Comparison of ENCODE assay signal across 9 mouse cellular contexts in genomic region chr9:88404088-88404487, GRCm38 (mm10). TPM values are rescaled to one million over a fixed set of nuclear protein-coding genes. Genes with fewer than 3 reads are reported as not detected.
DNase-seq lines count a peak whose midpoint lies in the region; ATAC-seq and TF ChIP-seq lines count a peak whose summit lies in the region.
"Had no signal": no experiment of that assay in that cellular context is flagged by ENCODE, and none has a peak within 500 bp of the region (broad histone marks: within the 10 kb centered on the region; RNA-seq: fewer than 3 reads in every experiment).

No protein-coding gene starts in this region.

- peaks cover 16% of the 10 kb centered on the region; the same call in 1 of the 2 replicates for H3K36me3 ChIP-seq in hindbrain, postnatal 0 days (ENCODE audit: insufficient read depth, low read length)
- H3K36me3 ChIP-seq in hindbrain, embryonic 14.5 days (replicated peaks; ENCODE audit: control insufficient read depth, insufficient read depth): peaks cover 39% of the 10 kb centered on the region
- no peaks in the 10 kb centered on the region; the same call in 1 of the 2 replicates for H3K36me3 ChIP-seq in heart, adult 2 months (ENCODE audit: control insufficient read depth, insufficient read depth, low read length)
- H3K36me3 ChIP-seq in liver, embryonic 16.5 days (ENCODE audit: control insufficient read depth, insufficient read depth): no peaks in the 10 kb centered on the region

- 0 out of 2 replicates have a peak, but pooled peaks have one; percentile 59 for ATAC-seq in hindbrain, postnatal 0 days
- ATAC-seq in hindbrain, embryonic 14.5 days (ENCODE audit: low FRiP score): no peak
- peak; percentile 87 for ATAC-seq in liver, embryonic 16.5 days (ENCODE audit: low read depth)

- WGBS in hindbrain, postnatal 0 days: 59% methylated on average over 10 of the region's 10 CpGs
- WGBS in hindbrain, embryonic 14.5 days: 70% methylated on average over 10 of the region's 10 CpGs
- WGBS in heart, adult 2 months: 36% methylated on average over 10 of the region's 10 CpGs
- whole genome bisulfite sequencing in liver, embryonic 16.5 days (ENCODE audit: insufficient replicate concordance): 25% methylated on average over 10 of the region's 10 CpGs
- WGBS in cerebellum, adult 2 months: 35% methylated on average over 10 of the region's 10 CpGs

- TF ChIP-seq POLR2A in heart, adult 2 months (IDR thresholded peaks at IDR 0.05; ENCODE audit: insufficient read depth, low read depth, low read length): no peak
- TF ChIP-seq POLR2A in cerebellum, adult 2 months (IDR thresholded peaks at IDR 0.05; ENCODE audit: borderline replicate concordance, insufficient read depth, low read length): no peak

- H3K27me3 ChIP-seq in hindbrain, postnatal 0 days (ENCODE audit: insufficient read depth, low read length): no peaks in the 10 kb centered on the region
- no peaks in the 10 kb centered on the region for H3K27me3 ChIP-seq in hindbrain, embryonic 14.5 days (ENCODE audit: control insufficient read depth, insufficient read depth, low read length)
- H3K27me3 ChIP-seq in heart, adult 2 months (ENCODE audit: control insufficient read depth, insufficient read depth, low read length): no peaks in the 10 kb centered on the region
- no peaks in the 10 kb centered on the region for H3K27me3 ChIP-seq in liver, embryonic 16.5 days (ENCODE audit: control insufficient read depth, insufficient read depth, low read depth, low read length)
- no peaks in the 10 kb centered on the region for H3K27me3 ChIP-seq in cerebellum, adult 2 months (ENCODE audit: control insufficient read depth, insufficient read depth, low read length)

- H3K4me2 ChIP-seq in hindbrain, postnatal 0 days (ENCODE audit: low read depth, low read length): no peak overlapping the region
- no peak overlapping the region for H3K4me2 ChIP-seq in hindbrain, embryonic 14.5 days (replicated peaks)
- H3K4me2 ChIP-seq in liver, embryonic 16.5 days (ENCODE audit: low read depth, low read length): peak overlapping the region; percentile 17

- DNase-seq in hindbrain, postnatal 0 days (ENCODE audit: low spot score): peak; percentile 41
- DNase-seq in hindbrain, embryonic 14.5 days (ENCODE audit: low spot score): no peak
- DNase-seq in R1 (ENCODE audit: low read depth, low spot score) (peak; percentile 59), adipocyte (ENCODE audit: low spot score) (no peak)
- DNase-seq in heart, adult 2 months: peak; percentile 29 to 58
- peak; percentile 16 to 53 for DNase-seq in spleen, postnatal 14 days (ENCODE audit: low spot score in 2 of 2)
- no peak for DNase-seq in cerebellum, adult 2 months

- H3K4me1 ChIP-seq in hindbrain, postnatal 0 days (ENCODE audit: insufficient read depth, low read length): no peaks in the 10 kb centered on the region
- H3K4me1 ChIP-seq in hindbrain, embryonic 14.5 days (replicated peaks; ENCODE audit: control insufficient read depth, insufficient read depth, low read length): no peaks in the 10 kb centered on the region
- H3K4me1 ChIP-seq in heart, adult 2 months (ENCODE audit: control insufficient read depth, insufficient read depth, low read length): no peaks in the 10 kb centered on the region
- no peaks in the 10 kb centered on the region; the same call in 1 of the 2 replicates for H3K4me1 ChIP-seq in liver, embryonic 16.5 days (ENCODE audit: control insufficient read depth, low read depth, low read length)
- no peaks in the 10 kb centered on the region for H3K4me1 ChIP-seq in cerebellum, adult 2 months (ENCODE audit: control insufficient read depth, insufficient read depth, low read length)

- H3K9ac ChIP-seq in hindbrain, postnatal 0 days (replicated peaks; ENCODE audit: low read length): no peak overlapping the region
- H3K9ac ChIP-seq in hindbrain, embryonic 14.5 days: no peak overlapping the region
- H3K9ac ChIP-seq in heart, adult 2 months (ENCODE audit: low read depth, low read length): no peak overlapping the region
- H3K9ac ChIP-seq in liver, embryonic 16.5 days (ENCODE audit: low read depth, low read length): no peak overlapping the region

- TF ChIP-seq CTCF in hindbrain, postnatal 0 days (IDR thresholded peaks at IDR 0.05; ENCODE audit: low read depth): no peak
- no peak for TF ChIP-seq CTCF in heart, adult 2 months (IDR thresholded peaks at IDR 0.05)
- TF ChIP-seq CTCF in cerebellum, adult 2 months (IDR thresholded peaks at IDR 0.05; ENCODE audit: borderline replicate concordance, insufficient read depth, low read depth, low read length): no peak

- no peak overlapping the region for H3K4me3 ChIP-seq in hindbrain, postnatal 0 days (ENCODE audit: low read length)
- no peak overlapping the region for H3K4me3 ChIP-seq in hindbrain, embryonic 14.5 days (replicated peaks; ENCODE audit: low read length)
- no peak overlapping the region for H3K4me3 ChIP-seq in heart, adult 2 months
- no peak overlapping the region for H3K4me3 ChIP-seq in liver, embryonic 16.5 days (ENCODE audit: low read depth, low read length)
- H3K4me3 ChIP-seq in cerebellum, adult 2 months (replicated peaks; ENCODE audit: insufficient read depth, low read depth, low read length): no peak overlapping the region

- no peak for TF ChIP-seq EP300 in heart, adult 2 months (IDR thresholded peaks at IDR 0.05; ENCODE audit: insufficient read depth, low read depth, low read length)

- intact Hi-C loops in heart, adult 2 months (cut with DNase I): loop anchor here (10.0 kb wide), 1 partner anchor 141 kb away; the partner anchor contains the start of gene Zfp949

- no peaks in the 10 kb centered on the region for H3K79me2 ChIP-seq in heart, adult 2 months (replicated peaks; ENCODE audit: control insufficient read depth, insufficient read depth, low read length)

- no peaks in the 10 kb centered on the region for H3K9me3 ChIP-seq in hindbrain, postnatal 0 days (ENCODE audit: low read length)
- H3K9me3 ChIP-seq in hindbrain, embryonic 14.5 days (ENCODE audit: control insufficient read depth, low read length): no peaks in the 10 kb centered on the region
- no peaks in the 10 kb centered on the region for H3K9me3 ChIP-seq in liver, embryonic 16.5 days (replicated peaks; ENCODE audit: control insufficient read depth, low read length)

- no peak overlapping the region for H3K27ac ChIP-seq in hindbrain, postnatal 0 days
- H3K27ac ChIP-seq in hindbrain, embryonic 14.5 days: no peak overlapping the region
- H3K27ac ChIP-seq in heart, adult 2 months: no peak overlapping the region
- H3K27ac ChIP-seq in liver, embryonic 16.5 days (ENCODE audit: low read length): peak overlapping the region; percentile 57
- H3K27ac ChIP-seq in cerebellum, adult 2 months (ENCODE audit: insufficient read depth, low read length): no peak overlapping the region

RNA-seq across cellular contexts. Expression of gene Snx14, which starts 34.7 kb away (rescaled TPM):
- 23.3 and 25.0 TPM in 2 replicates for total RNA-seq in hindbrain, postnatal 0 days (2014; rRNA removed)
- polyA plus RNA-seq in hindbrain, postnatal 0 days (2015; fragmentation: Nextera tagmentation; extraction: Ambion mirVana): 28.6 and 33.2 TPM in 2 replicates
- polyA plus RNA-seq in hindbrain, embryonic 14.5 days (2014; fragmentation: Nextera tagmentation; extraction: Ambion mirVana): 32.9 and 36.7 TPM in 2 replicates
- 10 to 100 TPM; 21.0 to 22.8 TPM for total RNA-seq in heart, adult 2 months (2021)
- polyA plus RNA-seq in heart, adult 2 months (2012; rRNA removed): 9.2 and 17.3 TPM in 2 replicates
- polyA plus RNA-seq in liver, embryonic 16.5 days (2015; fragmentation: Nextera tagmentation; extraction: Ambion mirVana): 12.3 and 12.8 TPM in 2 replicates
- polyA plus RNA-seq in cerebellum, adult 2 months (2012; rRNA removed): 50.4 and 52.6 TPM in 2 replicates

RNA-seq across cellular contexts. Expression of gene Gm20537, which starts 52.3 kb away (rescaled TPM):
- total RNA-seq in hindbrain, postnatal 0 days (2014; rRNA removed): 0.47 and 0.63 TPM in 2 replicates
- not detected in 2 replicates for polyA plus RNA-seq in hindbrain, postnatal 0 days (2015; fragmentation: Nextera tagmentation; extraction: Ambion mirVana)
- 0.63 TPM in 1 of 2 replicates, not detected in the other for polyA plus RNA-seq in hindbrain, embryonic 14.5 days (2014; fragmentation: Nextera tagmentation; extraction: Ambion mirVana)
- total RNA-seq in heart, adult 2 months (2021): under 1 TPM in 1 of 2 experiments, not detected in 1; 0.78 TPM
- polyA plus RNA-seq in heart, adult 2 months (2012; rRNA removed): 0.23 TPM in 1 of 2 replicates, not detected in the other
- polyA plus RNA-seq in liver, embryonic 16.5 days (2015; fragmentation: Nextera tagmentation; extraction: Ambion mirVana): 0.18 TPM in 1 of 2 replicates, not detected in the other
- polyA plus RNA-seq in cerebellum, adult 2 months (2012; rRNA removed): 0.36 and 0.49 TPM in 2 replicates
- polyA plus RNA-seq: large intestine, adult 2 months had no signal

Comparison
In these comparisons a context has a peak if more than half of its experiments do, and no peak if none do; other contexts are left out.
1. DNase-seq: peak in hindbrain, postnatal 0 days (single experiment), R1 (single experiment), heart, adult 2 months (2 of 2) and spleen, postnatal 14 days (2 of 2); none in hindbrain, embryonic 14.5 days (single experiment), adipocyte (single experiment) and cerebellum, adult 2 months (0 of 2).